Mouse (Mus musculus) stomach, postnatal 0 days (tissue): Measurements from ENCODE around the gene Cdc42ep4. TPM values are rescaled to one million over a fixed set of nuclear protein-coding genes. Genes with fewer than 3 reads are reported as not detected.

ENCODE experiments used
- ATAC-seq: fragments of 200-750 bp; cut with Nextera tagmentation; 2 replicates; pipeline ENCODE4 v1.8.0; 2017; ENCODE audit not compliant: low FRiP score, low TSS enrichment
- DNase-seq: peaks from one replicate; pipeline ENCODE4 v3.0.0-alpha.2; 2016; ENCODE audit warnings: low spot score
- H3K27ac ChIP-seq: fragments of 300-500 bp; sonication (generic); replicated peaks from 2 replicates; pipeline ENCODE4 v1.5.1; 2014; ENCODE audit warnings: mild to moderate bottlenecking, control low read depth
- H3K27me3 ChIP-seq: fragments of 300-500 bp; sonication (generic); 2 replicates; pipeline ENCODE4 v1.6.1; 2014; ENCODE audit warnings: low read length; ENCODE audit not compliant: control insufficient read depth, insufficient read depth
- H3K36me3 ChIP-seq: fragments of 300-500 bp; sonication (generic); 2 replicates; pipeline ENCODE4 v1.6.1; 2014; ENCODE audit warnings: low read length, mixed read lengths; ENCODE audit not compliant: control insufficient read depth, insufficient read depth
- H3K4me1 ChIP-seq: fragments of 300-500 bp; sonication (generic); replicated peaks from 2 replicates; pipeline ENCODE4 v1.6.1; 2014; ENCODE audit warnings: antibody characterized with exemption; ENCODE audit not compliant: control insufficient read depth, insufficient read depth
- H3K4me2 ChIP-seq: fragments of 300-500 bp; sonication (generic); replicated peaks from 2 replicates; pipeline ENCODE4 v1.6.1; 2014; ENCODE audit warnings: low read depth, mild to moderate bottlenecking, control low read depth, moderate library complexity
- H3K4me3 ChIP-seq: fragments of 300-500 bp; sonication (generic); 2 replicates; pipeline ENCODE4 v1.5.1; 2014; ENCODE audit warnings: low read depth, low read length, control low read depth
- H3K9ac ChIP-seq: fragments of 300-500 bp; sonication (generic); 2 replicates; pipeline ENCODE4 v1.6.1; 2014; ENCODE audit warnings: mild to moderate bottlenecking, low read length, control low read depth, mixed read lengths
- H3K9me3 ChIP-seq: fragments of 300-500 bp; sonication (generic); 2 replicates; pipeline ENCODE4 v1.6.1; 2016; ENCODE audit warnings: low read length; ENCODE audit not compliant: control insufficient read depth
- CTCF ChIP-seq: IDR thresholded peaks from 2 replicates; pipeline ENCODE4 v1.5.1; 2016; ENCODE audit warnings: antibody characterized with exemption, low read depth, mild to moderate bottlenecking, moderate library complexity
- EP300 ChIP-seq: optimal IDR thresholded peaks from 2 replicates; pipeline ENCODE3; 2016; ENCODE audit warnings: antibody characterized with exemption
- WGBS: fragments of 180-500 bp; shearing (Covaris S2); extraction: QIAGEN DNeasy Blood & Tissue Kit; methylation state at CpG from one replicate; pipeline ENCODE4 v1.1.7; 2014; 5-methylcytosine and 5-hydroxymethylcytosine counted together
- polyA plus RNA-seq: library from polyadenylated mRNA; unstranded; fragments of >200 nt; fragmentation: Nextera tagmentation; extraction: Ambion mirVana; gene quantifications from 2 replicates; pipeline ENCODE4 v1.2.1, GENCODE M21; 2015

Cdc42ep4 gene
- polyA plus RNA-seq, 1 experiment from 2014 or later = 28.9 TPM

DNA sequence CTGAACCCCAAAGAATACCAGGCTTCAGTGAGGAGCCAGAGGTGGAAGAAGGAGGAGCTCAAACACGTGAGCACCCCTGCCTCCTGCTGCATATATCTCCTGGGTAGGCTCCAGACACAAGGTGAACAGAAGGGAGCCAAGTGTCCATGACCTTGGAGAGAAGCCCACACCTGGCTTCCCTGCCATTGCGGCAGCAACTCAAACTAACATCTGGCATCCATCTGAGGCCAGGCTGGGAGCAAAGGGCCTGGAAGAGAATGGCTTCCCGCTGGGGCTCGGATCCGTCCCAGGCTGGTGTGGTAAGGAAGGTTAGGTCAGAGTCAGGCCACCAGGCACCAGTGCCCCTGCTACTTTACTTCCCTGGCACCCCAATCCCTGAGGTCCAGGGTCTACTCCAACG, 23.7 kb downstream of the Cdc42ep4 start:
- no peak overlapping the region for H3K4me2 ChIP-seq
- ATAC-seq = no peak
- no peaks in the 10 kb centered on the region for H3K27me3 ChIP-seq
- H3K9ac ChIP-seq = no peak overlapping the region
- 55% methylated on average over 6 of the region's 6 CpGs for WGBS
- no peak for DNase-seq
- peak overlapping the region; percentile 19; the same call in 1 of the 2 replicates for H3K27ac ChIP-seq
- peaks cover 9% of the 10 kb centered on the region; the same call in 1 of the 2 replicates for H3K4me1 ChIP-seq
- H3K4me3 ChIP-seq = no peak overlapping the region
- no peaks in the 10 kb centered on the region for H3K9me3 ChIP-seq
- H3K36me3 ChIP-seq = peaks cover 20% of the 10 kb centered on the region; the same call in 1 of the 2 replicates
- no peak for TF ChIP-seq EP300
- TF ChIP-seq CTCF = no peak

DNA sequence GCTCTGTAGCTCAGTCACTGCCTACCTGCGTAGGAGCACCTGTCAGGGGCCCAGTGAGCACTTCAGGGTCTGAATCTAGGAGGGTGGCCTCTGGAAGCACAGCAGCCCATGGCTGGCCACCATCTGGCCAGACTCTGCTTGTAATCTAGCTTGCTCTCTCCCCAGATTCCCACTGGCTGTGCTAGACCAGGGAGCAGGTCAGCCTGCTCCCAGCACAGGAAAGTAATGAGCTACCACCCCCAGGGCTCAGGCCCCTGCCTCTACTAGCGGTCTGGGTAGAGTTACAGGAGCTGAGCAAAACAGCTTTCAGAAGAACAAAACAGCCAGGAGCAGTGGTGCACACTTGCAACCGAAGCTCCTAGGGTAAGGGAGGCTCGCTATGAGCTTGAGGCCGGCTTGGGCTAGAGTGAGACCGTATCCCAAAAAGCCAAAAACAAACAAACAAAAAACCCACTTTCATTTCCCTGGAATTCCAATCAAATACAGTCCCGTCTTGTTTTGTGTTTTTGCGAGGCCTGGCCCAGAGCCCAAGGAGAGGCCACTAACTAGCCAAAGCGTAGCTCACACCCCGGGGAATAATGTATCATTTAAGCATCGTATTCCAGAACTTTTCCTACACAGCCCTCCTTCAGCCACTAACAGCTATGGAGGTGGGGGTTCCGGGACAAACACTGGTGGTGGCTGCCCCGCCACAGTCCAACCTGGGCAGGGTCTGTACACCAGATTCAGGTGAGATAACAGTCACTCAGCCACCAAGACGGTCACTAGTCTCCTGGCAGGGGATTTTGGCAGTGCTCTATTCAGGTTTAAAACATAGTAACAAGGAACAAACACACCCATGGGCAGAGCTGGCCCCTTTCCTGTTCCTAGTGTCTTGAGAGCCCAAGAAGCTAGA, 24.4 kb downstream of the Cdc42ep4 start:
- TF ChIP-seq CTCF (no peak), EP300 (no peak)
- Histone ChIP-seq H3K9me3 (no peaks in the 10 kb centered on the region), H3K27ac (peak overlapping the region; percentile 19), H3K9ac (no peak overlapping the region), H3K4me1 (peaks cover 9% of the 10 kb centered on the region; the same call in 1 of the 2 replicates), H3K27me3 (no peaks in the 10 kb centered on the region), H3K4me3 (no peak overlapping the region), H3K36me3 (peaks cover 20% of the 10 kb centered on the region; the same call in 1 of the 2 replicates), H3K4me2 (no peak overlapping the region)
- DNase-seq (no peak), ATAC-seq (no peak)
- 59% methylated on average over 14 of the region's 14 CpGs for WGBS

DNA sequence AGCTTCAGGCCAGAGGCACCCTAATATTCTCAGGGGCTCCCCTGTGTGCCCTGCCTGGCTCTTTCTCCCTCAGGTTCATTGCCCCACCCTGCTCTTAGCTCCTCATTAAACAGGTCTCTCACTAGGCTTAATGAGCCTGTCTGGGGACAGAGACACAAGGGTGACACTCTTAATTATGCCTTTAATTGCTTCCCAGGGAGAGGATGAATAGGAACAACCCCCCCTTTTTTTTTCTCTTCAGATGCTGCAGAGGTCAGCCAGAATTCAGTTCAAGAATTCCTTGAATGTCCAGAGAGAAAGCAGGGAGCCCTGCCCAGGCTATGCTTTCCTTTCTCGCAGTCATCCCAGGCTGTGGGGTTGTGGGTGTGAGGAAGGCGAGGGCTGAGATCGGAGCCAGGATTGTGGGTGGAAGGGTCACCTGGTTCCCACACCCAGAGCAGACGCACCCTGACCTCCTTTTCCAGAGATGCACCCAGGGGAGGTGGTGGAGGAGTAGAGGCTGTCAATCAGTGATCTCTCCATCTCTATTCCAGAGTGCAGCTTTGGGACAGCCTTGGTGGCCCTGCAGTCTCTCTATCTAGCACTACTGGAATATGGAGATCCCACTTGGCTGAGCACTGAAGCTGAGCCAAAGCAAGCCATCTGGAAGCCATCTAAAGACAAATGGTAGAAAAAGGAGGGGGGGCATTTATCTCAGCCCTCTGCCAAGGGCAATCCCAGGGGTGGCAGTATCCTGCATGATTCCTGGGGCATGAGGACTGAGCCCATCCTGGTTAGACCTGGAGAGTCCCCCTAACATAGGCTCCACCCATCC, 26.2 kb downstream of the Cdc42ep4 start:
- Histone ChIP-seq H3K4me1 (peaks cover 6% of the 10 kb centered on the region; the same call in 1 of the 2 replicates), H3K36me3 (peaks cover 20% of the 10 kb centered on the region; the same call in 1 of the 2 replicates), H3K9me3 (no peaks in the 10 kb centered on the region), H3K27me3 (no peaks in the 10 kb centered on the region), H3K27ac (peak overlapping the region; percentile 40), H3K4me2 (no peak overlapping the region), H3K9ac (no peak overlapping the region), H3K4me3 (no peak overlapping the region)
- ATAC-seq (peak; percentile 19; the same call in 1 of the 2 replicates), DNase-seq (no peak)
- TF ChIP-seq CTCF (no peak), EP300 (no peak)
- WGBS = 51% methylated on average over 4 of the region's 4 CpGs

DNA sequence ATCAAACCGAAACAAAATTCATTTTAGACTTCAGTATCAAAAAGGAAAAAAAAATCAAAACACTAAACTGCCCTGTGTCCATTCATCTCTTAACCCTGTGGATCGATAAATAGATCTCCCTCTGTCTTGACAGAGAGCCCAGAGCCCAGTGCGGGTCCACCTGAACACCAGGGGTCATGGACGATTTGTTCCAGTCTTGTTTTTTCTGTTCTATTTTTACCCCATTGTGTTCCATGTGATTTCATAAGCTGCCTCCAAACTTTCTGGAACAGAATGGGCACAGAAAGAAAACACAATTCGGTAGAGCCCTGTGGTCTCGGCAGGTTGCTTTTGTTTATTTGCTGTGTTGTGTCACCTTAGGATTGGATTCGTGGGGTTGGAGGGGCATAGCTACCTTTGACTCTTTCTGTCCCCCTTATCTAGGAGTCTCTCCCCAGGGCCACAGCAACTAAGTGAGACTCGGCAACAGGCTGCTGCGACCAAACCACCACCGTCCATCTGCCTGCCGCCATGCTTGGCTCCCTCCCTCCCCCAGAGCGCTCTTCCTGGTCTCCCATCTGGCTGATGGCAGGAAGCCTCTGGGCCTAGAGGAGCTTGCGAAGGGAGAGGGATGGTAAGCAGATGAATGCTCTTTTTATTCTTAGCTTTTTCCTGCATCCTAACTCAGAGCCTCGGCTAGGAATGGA, 29.1 kb downstream of the Cdc42ep4 start:
- no peaks in the 10 kb centered on the region for H3K9me3 ChIP-seq
- H3K27ac ChIP-seq = peak overlapping the region; percentile 53; the same call in 1 of the 2 replicates
- H3K36me3 ChIP-seq = peaks cover 3% of the 10 kb centered on the region; the same call in 1 of the 2 replicates
- no peak overlapping the region for H3K4me2 ChIP-seq
- no peaks in the 10 kb centered on the region for H3K27me3 ChIP-seq
- DNase-seq (no peak), ATAC-seq (no peak)
- no peak overlapping the region for H3K9ac ChIP-seq
- H3K4me3 ChIP-seq = no peak overlapping the region
- H3K4me1 ChIP-seq = no peaks in the 10 kb centered on the region
- no peak for TF ChIP-seq EP300
- no peak for TF ChIP-seq CTCF
- 54% methylated on average over 14 of the region's 14 CpGs for WGBS

DNA sequence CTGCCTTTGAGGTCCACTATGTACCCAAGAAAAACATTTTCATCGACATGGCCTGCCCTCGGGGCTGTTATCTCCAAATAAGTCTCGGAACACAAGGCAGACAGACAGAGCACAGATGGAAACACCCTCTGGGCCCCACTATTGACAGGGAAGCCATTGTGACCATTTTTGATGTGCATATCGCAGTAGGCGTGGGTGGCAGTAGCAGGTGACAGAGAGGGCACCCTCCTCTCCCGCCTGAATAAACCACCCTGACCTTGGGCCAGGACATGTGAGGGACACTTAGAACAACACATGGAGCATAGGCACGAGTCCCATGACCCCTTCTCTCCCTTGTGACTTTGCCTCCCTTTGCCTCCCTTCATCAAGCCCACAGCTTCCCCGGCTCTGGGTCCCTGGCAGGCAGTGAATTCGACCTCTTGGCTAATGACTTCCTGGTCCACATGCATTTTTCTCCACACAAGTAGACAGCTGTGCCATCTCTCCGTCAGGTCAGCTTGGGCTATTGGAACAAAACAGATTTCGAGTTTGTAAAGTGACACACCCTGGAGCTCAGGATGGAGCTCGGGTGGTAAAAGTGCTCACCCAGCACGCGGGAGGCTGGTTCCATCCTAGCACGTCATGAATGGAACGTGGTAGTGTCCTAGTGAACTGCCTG, 33.8 kb downstream of the Cdc42ep4 start:
- H3K4me3 ChIP-seq = no peak overlapping the region
- WGBS = 52% methylated on average over 16 of the region's 16 CpGs
- ATAC-seq = no peak
- H3K27me3 ChIP-seq = no peaks in the 10 kb centered on the region
- H3K9ac ChIP-seq = no peak overlapping the region
- H3K36me3 ChIP-seq = no peaks in the 10 kb centered on the region
- DNase-seq = no peak
- no peak overlapping the region for H3K27ac ChIP-seq
- no peaks in the 10 kb centered on the region for H3K4me1 ChIP-seq
- H3K4me2 ChIP-seq = no peak overlapping the region
- TF ChIP-seq CTCF (no peak), EP300 (no peak)
- no peaks in the 10 kb centered on the region for H3K9me3 ChIP-seq
